Mouse (Mus musculus) frontal cortex, adult 2 months (tissue): ENCODE measurements around the gene Hoxb1. TPM values are rescaled to one million over a fixed set of nuclear protein-coding genes. Genes with fewer than 3 reads are reported as not detected.

Experiments
- DNase-seq, 2 experiments: peaks; one replicate each; pipeline ENCODE4 v3.0.0; 2022; ENCODE audit warnings: low spot score in 1 of 2; ENCODE audit errors: extremely low spot score in 1 of 2
- polyA plus RNA-seq: library from polyadenylated mRNA; depleted of rRNA; stranded (reverse); fragments of >200 nt; gene quantifications from 2 replicates; pipeline ENCODE4 v1.2.3, GENCODE M21; 2012

The Hoxb1 gene
- polyA plus RNA-seq, 1 experiment = not detected

- no peak for DNase-seq
These were observed 32.1 kb upstream of the Hoxb1 start for GRCm38 (mm10) chr11:96333241-96334001.

GRCm38 (mm10) chr11:96334002-96334364, 31.6 kb upstream of the Hoxb1 start:
- no peak for DNase-seq

- DNase-seq = no peak
These were observed 30.6 kb upstream of the Hoxb1 start for GRCm38 (mm10) chr11:96334998-96335397.

GRCm38 (mm10) chr11:96336597-96336996, 29.0 kb upstream of the Hoxb1 start:
- no peak for DNase-seq

GRCm38 (mm10) chr11:96337026-96337425, 28.5 kb upstream of the Hoxb1 start:
- DNase-seq = no peak

GRCm38 (mm10) chr11:96338957-96339855, 26.3 kb upstream of the Hoxb1 start:
- DNase-seq = no peak

- DNase-seq = no peak
These were observed 24.7 kb upstream of the Hoxb1 start for GRCm38 (mm10) chr11:96340698-96341365.

GRCm38 (mm10) chr11:96341701-96342575, 23.6 kb upstream of the Hoxb1 start:
- DNase-seq = no peak

- DNase-seq = no peak
These were observed 23.0 kb upstream of the Hoxb1 start for GRCm38 (mm10) chr11:96342576-96342930.

- no peak for DNase-seq
These were observed 22.3 kb upstream of the Hoxb1 start for GRCm38 (mm10) chr11:96343206-96343745.

- DNase-seq = no peak
These were observed 21.3 kb upstream of the Hoxb1 start for GRCm38 (mm10) chr11:96344061-96344877.

- no peak for DNase-seq
These were observed 20.7 kb upstream of the Hoxb1 start for GRCm38 (mm10) chr11:96344878-96345159.

GRCm38 (mm10) chr11:96345220-96345892, 20.2 kb upstream of the Hoxb1 start:
- DNase-seq = no peak

- DNase-seq = no peak
These were observed 19.4 kb upstream of the Hoxb1 start for GRCm38 (mm10) chr11:96345893-96346806.

GRCm38 (mm10) chr11:96346916-96347520, 18.5 kb upstream of the Hoxb1 start:
- DNase-seq = no peak

- DNase-seq = no peak
These were observed 17.8 kb upstream of the Hoxb1 start for GRCm38 (mm10) chr11:96347717-96348116.

GRCm38 (mm10) chr11:96348141-96348928, 17.2 kb upstream of the Hoxb1 start:
- DNase-seq = no peak
